Mouse (Mus musculus) liver, embryonic 14.5 days (tissue): ENCODE data around the gene Trim15.

Experiments
- CTCF ChIP-seq: IDR thresholded peaks from 2 replicates; pipeline ENCODE4 v1.5.1; 2016; ENCODE audit warnings: antibody characterized with exemption, low read depth, control low read depth
- EP300 ChIP-seq: IDR thresholded peaks from 2 replicates; pipeline ENCODE4 v1.6.1; 2016; ENCODE audit warnings: antibody characterized with exemption, low read depth

GRCm38 (mm10) chr17:36836427-36836812 lies 30.6 kb downstream of the Trim15 start:
- no peak for TF ChIP-seq CTCF
- no peak for TF ChIP-seq EP300
